Mouse (Mus musculus): ENCODE results near the gene Tmc4.

DNA sequence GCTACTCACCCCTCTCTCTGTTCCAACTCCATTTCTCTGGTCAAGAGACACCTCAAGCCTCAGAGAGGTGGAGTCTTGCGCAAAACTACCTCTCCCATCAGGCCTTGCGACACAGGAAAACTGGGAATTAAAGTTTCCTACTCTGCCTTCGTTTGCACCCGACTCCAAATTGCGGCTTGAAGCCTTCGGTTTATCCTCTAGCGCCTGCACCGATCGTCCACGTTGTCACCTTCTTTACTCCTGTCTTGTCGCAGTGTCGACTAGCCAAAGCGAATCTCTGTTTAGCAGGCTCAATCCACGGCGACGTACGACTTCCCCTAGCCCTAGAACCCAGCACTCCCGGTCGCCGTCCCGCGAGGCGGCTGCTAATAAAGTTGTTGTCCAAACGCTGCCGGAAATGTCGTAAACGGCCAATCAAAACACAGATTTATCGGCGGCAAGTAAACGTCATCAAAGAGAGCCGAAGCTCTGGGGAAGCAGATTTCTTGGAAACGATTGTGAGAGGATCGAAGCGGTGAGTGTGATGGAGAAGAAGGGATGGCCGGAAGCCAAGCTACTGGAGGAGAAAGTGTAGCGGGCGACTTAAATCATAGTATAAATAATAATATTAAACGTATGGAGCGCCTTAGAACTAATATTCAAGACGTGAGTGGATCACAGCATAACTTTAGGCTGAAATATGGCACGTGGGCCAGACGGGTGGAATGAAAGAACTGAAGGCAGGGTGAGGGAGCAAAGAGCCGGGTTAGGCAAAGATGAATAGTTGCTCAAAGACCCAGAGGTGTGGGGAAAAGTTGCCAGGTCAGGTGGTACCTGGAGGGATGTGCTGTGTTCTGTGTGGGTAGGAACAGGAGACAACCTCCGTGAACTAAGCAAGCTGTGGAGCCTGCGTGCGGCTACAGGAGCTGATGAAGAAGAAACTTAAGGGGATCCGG is 47.5 kb downstream of the Tmc4 start, which contains the start of the genes Tfpt and Prpf31:
- no peak for TF ChIP-seq POLR2A (IDR thresholded peaks at IDR 0.05; ENCODE audit: insufficient read depth, low read length)
- TF ChIP-seq CTCF (IDR thresholded peaks at IDR 0.05; ENCODE audit: low read depth, low read length) = no peak
